Mouse (Mus musculus) frontal cortex, postnatal 25 days (tissue): ENCODE data around the gene Rps25.
"Not testable (repeated sequence)": the region's sequence is repeated elsewhere in the genome, so short reads cannot be mapped to it uniquely, and the experiment has no call there.

ENCODE experiments used
- DNase-seq, 2 experiments: peaks; one replicate each; pipeline ENCODE4 v3.0.0; 2022; ENCODE audit warnings: low spot score in 2 of 2

The Rps25 gene

GRCm38 (mm10) chr9:44405011-44405410 is 1.9 kb upstream of the Rps25 start:
- DNase-seq = no peak

GRCm38 (mm10) chr9:44407752-44408097 is 786 bp downstream of the Rps25 start:
- no peak for DNase-seq

DNA sequence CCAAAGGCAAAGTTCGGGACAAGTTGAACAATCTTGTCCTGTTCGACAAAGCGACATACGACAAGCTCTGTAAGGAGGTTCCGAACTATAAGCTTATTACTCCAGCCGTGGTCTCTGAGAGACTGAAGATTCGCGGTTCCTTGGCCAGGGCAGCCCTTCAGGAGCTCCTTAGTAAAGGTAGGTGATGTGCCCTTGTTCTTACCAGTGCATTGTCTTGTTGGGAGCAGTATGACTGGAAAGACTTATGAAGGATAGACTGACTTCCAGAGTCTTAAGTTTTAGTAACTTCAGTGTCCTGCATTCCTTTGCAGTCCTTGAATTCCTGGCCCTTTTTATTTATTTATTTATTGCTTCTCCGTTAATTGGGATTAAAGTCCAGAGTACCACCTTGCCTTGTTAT is 1.8 kb downstream of the Rps25 start:
- DNase-seq = not testable (repeated sequence)

DNA sequence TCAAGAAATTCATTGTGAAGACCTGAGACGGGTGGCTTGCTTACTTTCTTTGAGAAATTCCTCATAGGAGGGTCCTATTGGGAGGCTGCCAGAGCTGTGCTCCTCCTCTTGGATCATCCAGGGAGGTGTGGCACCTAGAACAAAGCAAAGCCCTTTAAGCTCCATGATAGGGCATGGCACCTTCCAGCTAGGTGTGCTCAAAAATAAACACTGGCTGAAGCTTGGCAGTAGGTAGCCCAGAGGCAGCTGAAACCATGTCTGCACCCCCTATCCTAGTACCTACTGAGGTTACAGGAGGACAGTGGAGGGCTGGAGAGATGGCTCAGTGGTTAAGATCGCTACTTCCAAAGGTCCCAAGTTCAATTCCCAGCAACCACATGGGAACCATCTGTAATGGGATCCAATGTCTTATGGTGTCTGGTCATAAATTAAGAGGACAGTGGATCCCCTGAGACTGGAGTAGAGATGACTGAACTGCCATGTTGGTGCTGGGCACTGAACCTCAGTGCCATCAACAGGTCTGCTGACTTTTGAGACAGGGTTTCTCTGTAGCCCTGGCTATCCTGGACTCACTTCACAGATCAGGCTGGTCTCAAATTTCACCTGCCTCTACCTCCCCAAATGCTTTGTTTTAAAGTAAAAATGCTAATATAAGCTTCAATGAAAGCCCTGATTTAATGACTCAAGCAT is 3.9 kb downstream of the Rps25 start:
- DNase-seq = no peak

GRCm38 (mm10) chr9:44411601-44412130 is 4.7 kb downstream of the Rps25 start:
- DNase-seq = no peak

DNA sequence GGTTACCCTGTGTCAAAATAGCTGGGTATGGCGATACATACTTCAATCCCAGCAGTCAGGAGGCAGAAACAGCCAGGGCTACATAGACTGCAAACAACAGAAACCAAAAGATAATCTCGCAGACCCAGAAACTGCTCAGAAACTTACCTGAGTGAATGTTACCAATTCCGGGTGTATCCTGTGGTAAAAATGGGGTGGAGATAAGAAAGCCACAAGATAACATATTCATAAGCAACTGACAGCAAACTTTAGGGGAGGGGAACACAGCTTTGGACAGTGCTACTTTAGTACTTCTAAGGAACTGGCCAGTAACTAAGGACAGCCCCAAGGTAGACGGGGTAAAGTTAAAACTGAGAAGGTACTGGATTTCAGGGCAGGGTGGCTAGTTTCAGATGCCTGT is 5.4 kb downstream of the Rps25 start:
- DNase-seq = no peak

DNA sequence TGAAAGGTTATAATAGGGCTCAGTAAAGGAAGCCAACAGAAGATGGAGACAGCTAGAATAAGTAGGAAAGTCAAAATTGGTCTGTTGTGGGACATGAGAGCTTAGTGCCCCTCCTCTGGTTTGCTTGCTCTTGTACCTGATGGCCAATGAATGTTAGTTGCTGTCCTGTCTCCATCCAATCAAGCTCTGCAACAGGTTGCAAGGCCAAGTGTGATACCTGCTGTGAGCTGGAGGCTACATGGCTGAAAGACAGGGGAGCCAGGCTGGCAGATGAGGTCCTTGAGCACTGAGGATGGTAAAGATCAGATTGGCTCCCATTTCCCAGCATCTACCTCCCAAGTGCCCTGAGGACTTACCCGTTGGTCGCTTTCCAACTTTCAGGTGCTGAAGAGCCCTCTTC is 5.8 kb downstream of the Rps25 start:
- no peak for DNase-seq

DNA sequence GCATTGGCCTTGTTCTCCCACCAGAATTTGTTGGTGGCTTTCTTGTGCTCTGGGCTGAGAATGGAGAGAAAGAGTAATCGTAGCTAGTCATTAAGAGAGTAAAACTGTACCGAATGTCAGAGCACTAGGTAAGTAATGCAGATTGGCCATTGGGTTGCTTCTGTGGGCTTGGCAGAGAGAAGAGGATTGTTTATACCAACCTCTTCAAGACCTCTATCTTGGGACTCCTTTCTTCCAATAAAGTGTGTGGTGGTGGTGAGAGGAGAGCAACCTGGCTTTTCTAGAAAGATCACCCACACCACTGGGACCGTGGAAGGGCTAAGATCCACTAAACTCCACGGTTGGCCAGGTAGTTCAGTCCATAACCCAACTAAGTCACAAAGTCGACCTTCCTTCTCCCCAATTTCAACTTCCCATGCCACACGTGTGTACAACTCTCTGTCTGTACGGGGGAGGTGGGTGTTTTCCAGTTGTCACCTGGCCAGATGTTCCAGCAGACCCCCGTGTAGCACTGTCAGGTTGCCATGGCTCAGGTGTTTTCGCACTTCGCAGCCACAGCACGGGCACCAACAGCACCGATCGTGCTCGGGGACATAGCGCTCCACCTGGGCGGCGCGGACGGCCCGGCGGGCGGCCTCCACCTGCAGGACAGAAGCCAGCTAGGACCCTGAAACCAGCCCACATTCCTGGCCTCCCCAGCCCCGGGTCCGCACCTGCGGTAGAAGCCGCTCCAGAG is 10.4 kb downstream of the Rps25 start:
- no peak for DNase-seq

- peak; percentile 93 to 95 for DNase-seq
Observed at GRCm38 (mm10) chr9:44417892-44418363, 11.0 kb downstream of the Rps25 start.

- no peak for DNase-seq
Observed at GRCm38 (mm10) chr9:44418519-44419385, 11.8 kb downstream of the Rps25 start, which contains the start of gene Ccdc84. Gene Ccdc84 (minus strand): TSS chr9:44418569.

GRCm38 (mm10) chr9:44419730-44420129 is 12.8 kb downstream of the Rps25 start:
- DNase-seq = not testable (repeated sequence)

- no peak for DNase-seq
Observed at GRCm38 (mm10) chr9:44420280-44420898, 13.4 kb downstream of the Rps25 start.

GRCm38 (mm10) chr9:44423576-44423975 is 16.6 kb downstream of the Rps25 start:
- DNase-seq = no peak

GRCm38 (mm10) chr9:44432577-44433185 is 25.7 kb downstream of the Rps25 start:
- no peak for DNase-seq

DNA sequence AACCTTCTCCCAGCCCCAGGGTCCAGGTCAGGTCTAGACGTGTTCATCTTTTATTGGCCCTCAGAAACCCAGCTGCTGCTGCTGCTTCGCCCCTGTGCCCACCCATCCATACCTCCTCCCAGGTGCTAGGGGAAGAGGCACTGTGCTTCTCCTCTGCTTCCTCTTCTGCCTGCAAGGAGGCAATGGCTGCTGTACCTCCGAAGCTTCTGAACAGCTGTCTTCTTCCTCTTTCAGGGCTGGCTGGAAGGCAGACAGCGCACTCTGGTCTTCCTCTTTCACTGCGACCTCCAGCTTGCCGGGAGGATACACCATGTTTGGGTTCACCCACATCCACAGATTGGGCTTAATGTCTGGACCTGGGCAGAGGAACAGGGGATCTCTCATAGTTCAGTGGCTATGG is 28.8 kb downstream of the Rps25 start:
- no peak for DNase-seq

DNA sequence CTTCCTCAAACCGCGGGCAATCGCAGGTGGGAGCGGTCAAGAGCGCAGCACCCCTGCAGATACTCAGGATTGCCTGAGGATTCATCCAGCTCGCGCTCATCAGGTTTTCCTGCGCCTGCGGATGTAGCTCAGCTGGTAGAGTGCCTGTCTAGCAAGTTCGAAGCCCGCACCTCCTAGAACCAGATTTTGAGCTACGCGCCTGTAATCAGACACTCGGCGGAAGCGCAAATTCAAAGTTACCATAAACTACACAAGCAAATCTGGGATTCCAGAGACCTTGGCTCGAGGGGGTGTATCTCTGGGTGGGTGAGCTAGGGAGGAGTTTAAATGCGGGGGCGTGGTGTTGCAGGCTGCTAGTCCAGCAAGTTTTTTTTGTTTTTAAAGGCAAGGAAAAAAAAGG is 34.0 kb downstream of the Rps25 start, which contains the start of gene Foxr1:
Gene Foxr1, minus strand, starts transcription at position 176 of the 400 bp plus-strand sequence.
- no peak for DNase-seq

DNA sequence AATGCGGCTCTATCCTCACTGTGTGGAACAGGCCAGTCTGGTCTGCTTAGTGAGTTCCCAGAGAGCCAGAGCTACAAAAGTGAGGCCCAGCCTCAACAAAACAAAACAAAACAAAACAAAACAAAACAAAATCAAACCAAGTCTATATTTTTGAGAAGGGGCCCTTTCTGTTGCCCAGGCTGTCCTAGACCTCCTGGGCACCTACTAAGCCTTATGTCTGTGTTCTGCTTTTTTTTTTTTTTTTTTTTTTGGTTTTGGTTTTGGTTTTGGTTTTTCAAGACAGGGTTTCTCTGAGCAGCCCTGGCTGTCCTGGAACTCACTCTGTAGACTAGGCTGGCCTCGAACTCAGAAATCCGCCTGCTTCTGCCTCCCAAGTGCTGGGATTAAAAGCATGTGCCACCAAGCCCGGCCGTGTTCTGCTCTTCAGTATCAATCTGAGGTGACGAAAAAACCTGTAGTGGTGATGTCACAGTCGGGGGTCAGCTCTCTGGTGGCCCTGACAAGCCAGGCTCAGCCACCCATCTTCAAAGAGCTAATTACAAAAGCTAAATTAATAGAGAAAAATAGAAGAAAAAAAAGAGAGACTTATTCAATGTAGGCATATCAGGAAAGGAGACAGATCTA is 37.6 kb downstream of the Rps25 start:
- not testable (repeated sequence) for DNase-seq

GRCm38 (mm10) chr9:44450387-44450786 is 43.4 kb downstream of the Rps25 start:
- DNase-seq = no peak

DNA sequence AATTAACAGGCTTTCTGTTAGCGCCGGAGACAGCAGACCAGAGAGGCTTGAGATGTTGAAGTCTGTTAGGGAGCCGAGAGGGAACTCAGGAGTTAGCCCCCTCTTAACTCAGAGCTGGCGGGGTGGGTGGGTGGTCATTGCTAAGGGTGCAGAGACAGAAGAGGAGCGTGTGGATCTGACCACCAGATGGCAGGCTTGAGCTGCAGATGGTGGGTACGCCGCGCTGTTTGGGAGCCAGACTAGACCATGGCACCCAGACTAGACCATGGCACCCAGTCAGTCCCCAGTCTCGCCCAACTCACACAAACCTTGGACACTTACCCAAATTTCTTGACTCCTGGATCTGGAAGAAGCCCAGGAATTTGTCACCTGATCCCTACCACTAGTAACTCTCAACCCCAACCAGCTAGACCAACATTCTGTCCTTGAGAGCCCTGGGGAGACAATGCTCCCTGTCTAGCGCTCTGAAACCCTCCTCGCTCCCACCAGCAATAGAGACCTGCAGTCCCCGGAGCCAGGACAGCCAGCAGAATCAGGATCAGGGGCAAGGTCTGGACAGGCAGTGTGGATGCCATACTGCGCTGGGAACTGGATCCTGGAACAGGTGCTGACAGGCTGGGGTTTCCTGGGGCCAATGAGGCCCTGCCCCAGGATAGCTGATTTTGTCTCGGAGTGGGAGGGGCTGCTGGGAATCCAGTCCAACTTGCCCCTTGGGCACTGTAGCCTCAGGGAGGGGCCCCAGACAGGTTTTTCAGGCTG is 47.4 kb downstream of the Rps25 start:
- DNase-seq = peak; percentile 86 to 87

GRCm38 (mm10) chr9:44454891-44455220 is 47.9 kb downstream of the Rps25 start, which contains the start of gene Upk2:
Gene Upk2 (minus strand): TSS chr9:44454976.
- no peak for DNase-seq
